Mouse (Mus musculus) left cerebral cortex, postnatal 14 days (tissue): Measurements from ENCODE around the gene Mroh3. TPM values are rescaled to one million over a fixed set of nuclear protein-coding genes. Genes with fewer than 3 reads are reported as not detected.

Experiments
- DNase-seq, 2 experiments: peaks; one replicate each; pipeline ENCODE4 v3.0.0; 2021 to 2022; ENCODE audit warnings: low spot score in 2 of 2, mixed read lengths in 1 of 2
- intact Hi-C: fragments of 180-260 bp; cut with DNase I; formaldehyde crosslinking; loops from one replicate; pipeline ENCODE4 v1.15.1; 2025
- total RNA-seq, 2 experiments: library from RNA; stranded (reverse); gene quantifications; 2 replicates each; pipeline ENCODE4 v1.2.3; 2021

Gene Mroh3
- total RNA-seq, 2 experiments from 2014 or later: 1.1 to 2.2 TPM

GRCm38 (mm10) chr1:136231596-136231995 is 19.0 kb upstream of the Mroh3 start:
- intact Hi-C loops: no loop called here
- DNase-seq: no peak

- intact Hi-C loops: no loop called here
- DNase-seq: no peak
These were observed 17.6 kb upstream of the Mroh3 start for GRCm38 (mm10) chr1:136230201-136230600.

GRCm38 (mm10) chr1:136229040-136229373 is 16.4 kb upstream of the Mroh3 start:
- intact Hi-C loops: no loop called here
- DNase-seq: no peak

GRCm38 (mm10) chr1:136228328-136229039 is 15.9 kb upstream of the Mroh3 start:
- intact Hi-C loops: no loop called here
- DNase-seq: no peak

GRCm38 (mm10) chr1:136227870-136228269 is 15.2 kb upstream of the Mroh3 start:
- intact Hi-C loops: no loop called here

GRCm38 (mm10) chr1:136226626-136227025 is 14.0 kb upstream of the Mroh3 start:
- intact Hi-C loops: no loop called here
- no peak for DNase-seq

More at GRCm38 (mm10) chr1:136227870-136228269, 15.2 kb upstream of the Mroh3 start:
- DNase-seq: no peak

- DNase-seq: no peak
- intact Hi-C loops: no loop called here
These were observed 13.2 kb upstream of the Mroh3 start for GRCm38 (mm10) chr1:136225846-136226245.

- intact Hi-C loops: no loop called here
- DNase-seq: no peak
These were observed 11.2 kb upstream of the Mroh3 start for GRCm38 (mm10) chr1:136223758-136224342.

- DNase-seq: no peak
- intact Hi-C loops: no loop called here
These were observed 9.8 kb upstream of the Mroh3 start for GRCm38 (mm10) chr1:136222386-136222785.

GRCm38 (mm10) chr1:136220037-136220871 is 7.6 kb upstream of the Mroh3 start:
- no peak for DNase-seq
- intact Hi-C loops: no loop called here

GRCm38 (mm10) chr1:136214304-136214703 is 1.7 kb upstream of the Mroh3 start:
- no peak for DNase-seq
- intact Hi-C loops: loop anchor here (5.0 kb wide), 1 partner anchor 42 kb away; no protein-coding TSS in a partner anchor

- DNase-seq: no peak
- intact Hi-C loops: no loop called here
These were observed 22.6 kb downstream of the Mroh3 start for GRCm38 (mm10) chr1:136190033-136190432.

GRCm38 (mm10) chr1:136179511-136180001 is 33.1 kb downstream of the Mroh3 start:
- DNase-seq: no peak
- intact Hi-C loops: no loop called here

- intact Hi-C loops: no loop called here
- DNase-seq: no peak
These were observed 33.9 kb downstream of the Mroh3 start for GRCm38 (mm10) chr1:136178741-136179140.

- DNase-seq: no peak
- intact Hi-C loops: no loop called here
These were observed 35.5 kb downstream of the Mroh3 start for GRCm38 (mm10) chr1:136177085-136177484.

- intact Hi-C loops: no loop called here
- peak; percentile 70 to 74 for DNase-seq
These were observed 37.4 kb downstream of the Mroh3 start for GRCm38 (mm10) chr1:136175183-136175582.

GRCm38 (mm10) chr1:136174101-136174606 is 38.5 kb downstream of the Mroh3 start:
- peak in 1 of 2 experiments; percentile 3 for DNase-seq
- intact Hi-C loops: loop anchor here (5.0 kb wide), 2 partner anchors 38 to 348 kb away; partner anchors contain the start of gene Mroh3

- DNase-seq: no peak
- intact Hi-C loops: loop anchor here (5.0 kb wide), 2 partner anchors 40 to 350 kb away; partner anchors contain the start of gene Mroh3
These were observed 39.9 kb downstream of the Mroh3 start for GRCm38 (mm10) chr1:136172696-136173095.

- intact Hi-C loops: loop anchor here (2.0 to 5.0 kb wide), 3 partner anchors 42 to 352 kb away; partner anchors contain the start of gene Mroh3
- DNase-seq: peak; percentile 78 to 88
These were observed 42.5 kb downstream of the Mroh3 start for GRCm38 (mm10) chr1:136170109-136170508.

GRCm38 (mm10) chr1:136167657-136168056 is 45.0 kb downstream of the Mroh3 start:
- intact Hi-C loops: no loop called here
- DNase-seq: peak in 1 of 2 experiments; percentile 46
